Mouse (Mus musculus): ENCODE results near the gene Ermp1.

DNA sequence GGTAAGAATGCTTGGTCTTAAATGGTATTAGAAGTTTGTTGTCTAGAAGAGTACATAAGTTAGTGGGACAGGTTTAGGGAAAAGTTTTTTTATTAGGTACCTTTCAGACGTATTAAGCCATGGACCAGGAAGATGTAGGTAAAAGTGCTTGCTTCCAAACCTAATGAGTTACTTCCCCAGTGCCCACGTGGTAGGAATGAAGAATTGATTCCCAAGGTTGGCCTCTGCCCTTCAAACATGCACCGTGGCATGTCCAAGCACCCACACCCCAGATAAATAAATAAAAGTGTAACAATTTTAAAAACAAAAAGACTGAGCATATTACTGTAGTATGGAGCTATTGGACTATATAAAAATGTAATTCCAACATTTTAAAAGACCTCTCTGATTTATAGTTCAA, 85.6 kb downstream of the Ermp1 start:
- no peak for TF ChIP-seq CTCF (IDR thresholded peaks at IDR 0.05; ENCODE audit: control insufficient read depth, insufficient read depth, insufficient replicate concordance, low read depth, low read length)
- TF ChIP-seq POLR2A (IDR thresholded peaks at IDR 0.05; ENCODE audit: control insufficient read depth, low read depth, low read length): no peak

Measured in testis, adult 2 months (tissue).